Mouse (Mus musculus) heart, postnatal 14 days (tissue): Measurements from ENCODE around the gene Csnk1d. TPM values are rescaled to one million over a fixed set of nuclear protein-coding genes. Genes with fewer than 3 reads are reported as not detected.

Experiments
- DNase-seq, 2 experiments: peaks; one replicate each; pipeline ENCODE4 v3.0.0; 2021 to 2022
- intact Hi-C: fragments of 180-260 bp; cut with DNase I; formaldehyde crosslinking; loops from one replicate; pipeline ENCODE4 v1.15.1; 2025
- total RNA-seq, 2 experiments: library from RNA; stranded (reverse); gene quantifications; 2 replicates each; pipeline ENCODE4 v1.2.3; 2021

The Csnk1d gene
- total RNA-seq, 2 experiments from 2014 or later: 70.8 to 73.8 TPM

GRCm38 (mm10) chr11:120928468-120928867, 62.7 kb downstream of the Csnk1d start:
- DNase-seq: no peak
- intact Hi-C loops: no loop called here

GRCm38 (mm10) chr11:120922528-120922927, 68.6 kb downstream of the Csnk1d start:
- DNase-seq: no peak
- intact Hi-C loops: no loop called here

GRCm38 (mm10) chr11:120917756-120918155, 73.4 kb downstream of the Csnk1d start:
- no peak for DNase-seq
- intact Hi-C loops: no loop called here

GRCm38 (mm10) chr11:120916477-120916876, 74.7 kb downstream of the Csnk1d start:
- DNase-seq: no peak
- intact Hi-C loops: no loop called here

GRCm38 (mm10) chr11:120913796-120914195, 77.3 kb downstream of the Csnk1d start:
- intact Hi-C loops: no loop called here
- no peak for DNase-seq

Other genes starting within 250 kb of the Csnk1d start
- gene Hmga1b, start 228.5 kb downstream of the Csnk1d start, total RNA-seq: 10 to 100 TPM; 23.8 to 68.1 TPM
- 10 to 100 TPM; 11.8 to 12.0 TPM for gene Rfng, start 207.1 kb downstream of the Csnk1d start, total RNA-seq
- 10 to 100 TPM; 56.9 to 57.5 TPM for gene Gps1, start 207.1 kb downstream of the Csnk1d start, total RNA-seq
- 10 to 100 TPM; 31.2 to 34.1 TPM for gene Dus1l, start 194.9 kb downstream of the Csnk1d start, total RNA-seq
- 10 to 100 TPM; 23.0 to 23.2 TPM for gene Fasn, start 166.8 kb downstream of the Csnk1d start, total RNA-seq
- gene Ccdc57, start 58.5 kb downstream of the Csnk1d start, total RNA-seq: 1 to 10 TPM; 1.2 to 1.6 TPM
- 1 to 10 TPM; 1.9 to 2.2 TPM for gene Slc16a3, start 42.9 kb downstream of the Csnk1d start, total RNA-seq
- under 1 TPM in 1 of 2 experiments, not detected in 1; 0.29 TPM for gene Cd7, start 48.1 kb upstream of the Csnk1d start, total RNA-seq
- gene Sectm1b, start 72.2 kb upstream of the Csnk1d start, total RNA-seq: not detected
- not detected for gene Sectm1a, start 89.9 kb upstream of the Csnk1d start, total RNA-seq
- gene Tex19.2, start 127.3 kb upstream of the Csnk1d start, total RNA-seq: not detected
- gene Tex19.1, start 154.8 kb upstream of the Csnk1d start, total RNA-seq: not detected
- gene Uts2r, start 168.9 kb upstream of the Csnk1d start, total RNA-seq: under 1 TPM; 0.24 to 0.43 TPM
- 1 to 10 TPM; 9.4 to 9.5 TPM for gene Hexdc, start 213.1 kb upstream of the Csnk1d start, total RNA-seq
- gene Ogfod3, start 213.4 kb upstream of the Csnk1d start, total RNA-seq: 10 to 100 TPM; 14.4 to 18.4 TPM
- gene Cybc1, start 238.0 kb upstream of the Csnk1d start, total RNA-seq: 10 to 100 TPM; 10.1 to 12.1 TPM
- gene Narf, start 245.9 kb upstream of the Csnk1d start, total RNA-seq: 100 to 1,000 TPM; 102 to 103 TPM